Mouse (Mus musculus): Measurements from ENCODE around the gene Dab1.

The Dab1 gene

DNA sequence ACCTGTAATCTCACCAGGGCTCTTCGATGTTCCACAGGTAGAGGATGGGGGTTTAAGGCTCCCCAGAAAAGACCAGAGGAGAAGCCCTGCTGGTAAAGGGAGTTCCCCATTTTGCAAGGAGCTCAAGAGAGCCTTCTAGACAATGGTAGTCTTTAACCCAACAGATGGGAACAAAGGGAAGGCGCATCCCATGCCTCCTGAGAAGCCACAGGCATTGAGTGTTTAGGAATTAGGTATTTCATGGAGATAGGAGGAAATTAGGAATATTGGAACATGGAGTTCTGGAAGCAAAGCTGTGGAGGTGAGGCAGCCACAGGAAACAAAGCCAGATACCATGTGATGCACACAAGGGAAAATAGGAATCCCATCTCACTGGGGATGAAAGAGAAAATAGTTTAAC is 881.0 kb downstream of the Dab1 start:
- no peak for DNase-seq (ENCODE audit: extremely low read depth, low read depth, low spot score)

DNA sequence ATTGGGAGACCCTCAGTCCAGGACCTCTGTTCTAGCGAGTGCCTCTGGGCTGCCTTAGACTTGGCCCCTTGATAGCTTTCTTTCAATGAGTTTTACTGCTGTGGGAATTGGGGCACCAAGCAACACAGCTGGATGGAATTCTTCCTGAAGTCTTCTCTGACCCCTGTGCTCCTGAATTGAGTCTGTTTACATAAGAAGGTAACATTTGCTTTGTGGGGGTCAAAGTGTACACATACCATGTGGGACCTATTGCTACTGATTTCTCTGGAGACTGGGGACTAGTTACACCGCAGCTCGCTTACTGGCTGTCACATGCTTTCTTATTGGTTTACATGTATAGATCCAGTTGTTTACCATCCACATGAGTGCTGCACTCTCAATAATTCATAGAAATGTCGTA is 881.5 kb downstream of the Dab1 start:
- no peak for DNase-seq (ENCODE audit: extremely low read depth, low read depth, low spot score)

- no peak for DNase-seq (ENCODE audit: extremely low read depth, low read depth, low spot score)
Measured at GRCm38 (mm10) chr4:104501245-104501644, 882.1 kb downstream of the Dab1 start.

DNA sequence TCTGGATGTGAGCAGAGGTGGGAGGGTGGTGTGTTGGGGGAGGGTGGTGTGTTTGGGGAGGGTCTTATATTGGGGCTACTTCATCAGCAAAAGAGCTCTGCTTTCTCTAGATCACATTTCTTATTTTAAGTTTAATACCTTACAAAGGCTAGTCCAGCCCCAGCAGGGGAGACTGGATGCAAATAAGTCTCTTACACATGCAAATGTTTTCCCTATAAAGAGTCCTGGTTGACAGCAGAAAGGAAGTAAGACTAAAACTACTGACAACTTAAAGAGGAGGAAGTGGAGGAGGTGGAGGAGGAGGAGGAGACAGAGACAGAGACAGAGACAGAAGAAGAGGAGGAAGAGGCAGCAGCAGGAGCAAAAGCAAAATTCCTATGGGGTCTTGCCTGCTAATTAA is 885.8 kb downstream of the Dab1 start:
- DNase-seq (ENCODE audit: extremely low read depth, low read depth, low spot score) = no peak

GRCm38 (mm10) chr4:104509230-104509985 is 890.2 kb downstream of the Dab1 start:
- DNase-seq (ENCODE audit: extremely low read depth, low read depth, low spot score) = no peak

DNA sequence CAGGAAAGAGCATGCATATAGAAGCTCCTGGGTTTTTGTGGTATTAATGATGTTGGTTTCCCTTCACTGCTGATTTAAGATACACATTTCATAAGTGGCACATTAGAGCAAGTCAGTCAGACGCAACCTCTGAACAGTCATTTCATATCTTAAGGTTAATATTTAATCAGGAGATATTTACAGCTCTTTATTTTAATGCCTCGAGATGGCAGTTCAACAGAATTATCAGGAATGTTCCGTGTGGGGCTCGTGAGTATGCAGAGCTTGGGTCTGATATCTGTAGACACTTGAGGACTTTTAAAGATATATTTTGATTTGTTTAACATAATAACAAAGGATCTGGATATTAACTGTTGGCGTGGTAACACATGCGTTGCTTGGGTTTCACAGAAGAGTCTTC is 892.7 kb downstream of the Dab1 start:
- no peak for DNase-seq (ENCODE audit: extremely low read depth, low read depth, low spot score)

- DNase-seq (ENCODE audit: extremely low read depth, low read depth, low spot score) = no peak
Measured at GRCm38 (mm10) chr4:104512513-104512912, 893.4 kb downstream of the Dab1 start.

DNA sequence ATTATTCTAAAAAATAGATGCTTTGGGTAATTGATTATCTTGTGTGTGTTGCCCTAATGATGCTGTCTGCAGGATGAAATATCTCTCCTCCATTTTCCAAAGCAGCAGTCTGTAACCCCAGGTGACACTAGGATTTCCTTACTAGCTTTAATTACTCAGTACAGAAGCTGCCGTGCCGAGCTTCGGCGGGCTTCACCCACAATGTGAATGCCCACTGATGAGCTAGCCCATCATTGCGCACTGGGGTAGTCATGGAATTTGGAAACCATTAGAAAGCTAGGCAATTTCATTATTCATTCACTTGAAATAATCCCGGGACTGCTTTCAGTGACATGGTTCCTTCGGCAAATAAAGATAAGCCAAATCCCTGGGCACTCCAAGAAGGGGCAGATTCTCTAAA is 894.5 kb downstream of the Dab1 start:
- DNase-seq (ENCODE audit: extremely low read depth, low read depth, low spot score) = no peak

DNA sequence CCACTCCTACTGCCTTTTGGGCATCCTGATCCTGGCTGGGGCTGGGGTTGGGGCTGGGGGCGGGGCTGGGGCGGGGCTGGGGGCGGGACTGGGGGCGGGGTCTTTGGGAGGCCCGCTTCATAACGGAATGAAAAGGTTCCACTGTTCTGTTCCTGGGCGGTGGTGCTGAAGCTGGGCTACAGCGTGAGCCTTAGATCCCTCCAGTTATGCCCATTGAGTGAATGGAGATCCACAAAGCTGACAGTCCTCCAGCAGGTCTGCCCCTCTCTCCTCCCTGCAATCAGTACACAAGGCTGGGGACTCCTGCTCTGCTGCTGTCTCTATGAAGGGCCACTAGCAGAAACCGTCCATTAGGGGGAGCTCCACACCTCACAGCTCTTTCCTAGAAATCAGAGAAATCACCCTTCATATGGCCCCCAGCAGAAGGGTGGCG is 895.4 kb downstream of the Dab1 start:
- DNase-seq (ENCODE audit: extremely low read depth, low read depth, low spot score) = no peak

DNA sequence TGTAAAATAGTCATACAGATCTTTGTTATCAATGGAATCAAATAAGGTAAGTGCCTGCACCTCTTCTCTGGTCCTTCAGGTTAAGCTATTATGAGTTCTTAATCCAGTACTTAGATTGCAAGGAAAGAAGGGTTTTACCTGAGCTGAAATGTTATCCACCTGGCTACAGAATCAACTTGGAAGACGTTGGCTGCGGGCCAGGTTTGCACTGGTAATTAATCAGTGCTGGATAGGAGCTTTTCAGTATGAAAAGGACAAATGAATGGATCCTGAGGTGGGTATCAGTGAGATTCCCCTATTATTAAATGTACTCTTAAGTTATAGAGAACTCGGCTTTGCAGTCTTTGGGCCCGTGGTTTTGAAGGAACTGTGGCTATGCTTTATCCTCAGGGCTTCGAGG is 896.5 kb downstream of the Dab1 start:
- no peak for DNase-seq (ENCODE audit: extremely low read depth, low read depth, low spot score)

- no peak for DNase-seq (ENCODE audit: extremely low read depth, low read depth, low spot score)
Measured at GRCm38 (mm10) chr4:104522324-104522723, 903.2 kb downstream of the Dab1 start.

- DNase-seq (ENCODE audit: extremely low read depth, low read depth, low spot score) = no peak
Measured at GRCm38 (mm10) chr4:104523776-104524175, 904.6 kb downstream of the Dab1 start.

DNA sequence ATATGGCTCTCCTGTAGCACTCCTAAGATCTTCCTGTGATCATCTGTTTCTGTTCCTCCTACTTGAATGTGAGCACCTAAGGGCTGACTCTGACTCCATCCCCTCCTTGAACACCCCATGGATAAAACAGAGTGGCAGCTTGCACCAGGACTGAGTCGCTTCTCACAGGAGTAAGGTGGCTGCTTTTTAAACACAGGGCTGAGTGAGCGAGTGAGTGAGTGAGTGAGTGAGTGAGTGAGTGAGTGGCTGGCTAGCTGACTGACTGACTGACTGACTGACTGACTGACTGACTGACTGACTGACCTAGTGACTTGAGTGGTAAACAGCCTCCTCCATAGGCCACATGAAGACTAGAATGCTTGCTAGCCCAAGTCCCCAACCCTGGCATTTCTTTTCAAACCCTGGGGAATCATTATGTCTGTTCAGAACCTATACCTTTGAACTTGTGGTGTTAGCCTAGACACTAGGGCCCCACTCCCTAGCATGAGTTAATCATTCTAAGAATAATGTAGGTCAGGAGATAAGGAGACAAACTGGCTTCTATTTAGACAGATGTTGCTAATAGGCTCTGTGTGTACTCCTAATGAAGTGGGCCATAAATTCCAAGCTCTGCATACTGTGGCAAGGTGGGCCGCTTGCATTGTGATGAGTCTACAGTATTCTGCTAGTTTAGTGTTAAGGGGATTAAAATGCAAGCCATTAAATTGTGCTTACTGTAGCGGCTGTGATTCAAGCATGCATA is 910.9 kb downstream of the Dab1 start:
- no peak for DNase-seq (ENCODE audit: extremely low read depth, low read depth, low spot score)

DNA sequence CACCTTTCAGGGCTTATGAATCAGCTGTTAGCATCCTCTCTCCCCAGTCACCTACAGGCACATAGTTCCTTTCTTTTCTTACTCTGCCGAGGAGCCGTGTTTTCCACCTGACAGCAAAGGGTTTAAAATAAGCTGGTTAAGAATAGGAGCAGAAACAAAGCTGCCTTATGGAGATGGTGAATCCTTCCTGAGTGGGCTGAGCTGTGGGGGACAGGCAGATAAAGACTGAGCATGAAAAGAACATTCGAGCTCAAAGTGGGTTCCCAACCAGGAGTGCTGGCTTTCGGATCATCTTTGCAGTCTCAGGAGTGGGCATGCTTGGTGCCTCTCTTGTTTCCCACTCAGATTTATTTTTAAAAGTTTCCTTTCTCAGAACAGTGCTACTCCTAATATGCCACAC is 913.7 kb downstream of the Dab1 start:
- no peak for DNase-seq (ENCODE audit: extremely low read depth, low read depth, low spot score)

DNA sequence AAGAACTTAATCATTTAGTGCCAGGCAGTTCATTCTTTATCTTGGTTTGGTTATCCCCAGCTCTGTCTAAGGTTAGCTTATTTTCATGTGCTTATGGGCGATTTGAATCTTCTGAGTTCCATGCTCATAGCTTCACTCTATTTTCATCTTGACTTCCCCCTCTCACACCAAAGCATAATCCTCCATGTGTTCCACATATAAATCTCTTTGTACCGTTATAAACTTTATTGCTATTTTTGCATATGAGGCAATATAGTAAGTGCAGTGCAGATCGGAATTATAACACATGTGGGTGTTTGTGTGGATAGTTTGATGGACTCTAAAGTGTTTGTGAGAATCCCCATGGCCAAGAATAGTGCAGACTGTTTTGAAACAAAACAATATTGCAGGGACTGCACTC is 919.3 kb downstream of the Dab1 start:
- no peak for DNase-seq (ENCODE audit: extremely low read depth, low read depth, low spot score)

DNA sequence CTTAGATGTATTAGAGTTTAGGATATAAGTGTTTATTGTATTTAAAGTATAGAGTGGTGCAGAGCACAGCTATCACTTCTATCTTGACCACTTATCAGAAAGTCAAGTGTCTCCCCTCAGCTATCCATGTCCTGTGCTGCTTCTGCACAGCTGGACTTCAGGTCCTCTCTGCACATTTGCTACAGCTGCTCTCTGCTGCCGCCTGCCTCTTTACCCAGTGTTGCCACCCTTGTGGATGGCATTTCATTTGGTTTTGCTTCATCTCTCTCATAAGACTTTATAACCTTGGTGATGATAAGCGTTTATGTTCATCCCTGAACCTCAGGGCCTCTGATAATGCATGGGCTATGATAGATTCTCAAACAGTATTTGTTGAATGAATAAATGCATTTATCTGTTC is 919.9 kb downstream of the Dab1 start:
- DNase-seq (ENCODE audit: extremely low read depth, low read depth, low spot score) = no peak

DNA sequence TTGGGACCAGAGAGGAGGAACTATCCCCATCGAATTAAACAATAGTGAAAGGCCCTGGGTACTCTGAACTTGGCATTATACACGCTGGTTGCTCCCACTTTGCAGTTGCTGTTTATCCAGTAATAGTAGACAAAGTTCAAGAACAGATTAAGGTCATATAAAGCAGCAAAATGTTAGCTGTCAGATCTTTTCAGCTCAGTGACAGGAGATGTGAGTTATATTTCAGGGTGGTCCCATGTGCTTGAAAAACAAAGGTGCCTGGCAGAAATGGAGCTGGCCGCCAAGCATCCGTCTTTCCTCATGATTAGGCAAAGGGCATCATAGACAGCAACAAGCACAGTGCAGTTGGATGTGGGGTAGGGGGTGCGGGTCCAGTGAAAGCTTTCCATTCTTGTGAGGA is 927.9 kb downstream of the Dab1 start:
- DNase-seq (ENCODE audit: extremely low read depth, low read depth, low spot score) = no peak

DNA sequence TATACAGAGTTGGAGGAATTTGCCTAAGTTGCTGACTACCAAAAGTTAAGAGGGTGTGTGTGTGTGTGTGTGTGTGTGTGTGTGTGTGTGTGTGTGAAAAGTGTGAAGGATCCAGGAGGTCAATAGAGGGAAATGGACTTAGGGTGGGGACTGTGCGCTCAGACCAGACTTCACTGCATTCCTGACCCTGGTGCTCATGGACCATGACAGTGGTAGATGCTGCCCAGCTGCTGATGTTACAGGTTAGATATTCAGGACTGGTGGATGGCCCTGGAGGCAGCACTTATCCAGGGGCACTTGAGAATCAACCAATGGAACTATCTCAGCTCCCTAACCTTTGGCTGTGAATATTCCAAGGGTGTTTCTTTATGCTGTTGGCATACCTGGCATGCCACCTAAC is 929.1 kb downstream of the Dab1 start:
- no peak for DNase-seq (ENCODE audit: extremely low read depth, low read depth, low spot score)

- DNase-seq (ENCODE audit: extremely low read depth, low read depth, low spot score) = no peak
Measured at GRCm38 (mm10) chr4:104550581-104551205, 931.5 kb downstream of the Dab1 start.

DNA sequence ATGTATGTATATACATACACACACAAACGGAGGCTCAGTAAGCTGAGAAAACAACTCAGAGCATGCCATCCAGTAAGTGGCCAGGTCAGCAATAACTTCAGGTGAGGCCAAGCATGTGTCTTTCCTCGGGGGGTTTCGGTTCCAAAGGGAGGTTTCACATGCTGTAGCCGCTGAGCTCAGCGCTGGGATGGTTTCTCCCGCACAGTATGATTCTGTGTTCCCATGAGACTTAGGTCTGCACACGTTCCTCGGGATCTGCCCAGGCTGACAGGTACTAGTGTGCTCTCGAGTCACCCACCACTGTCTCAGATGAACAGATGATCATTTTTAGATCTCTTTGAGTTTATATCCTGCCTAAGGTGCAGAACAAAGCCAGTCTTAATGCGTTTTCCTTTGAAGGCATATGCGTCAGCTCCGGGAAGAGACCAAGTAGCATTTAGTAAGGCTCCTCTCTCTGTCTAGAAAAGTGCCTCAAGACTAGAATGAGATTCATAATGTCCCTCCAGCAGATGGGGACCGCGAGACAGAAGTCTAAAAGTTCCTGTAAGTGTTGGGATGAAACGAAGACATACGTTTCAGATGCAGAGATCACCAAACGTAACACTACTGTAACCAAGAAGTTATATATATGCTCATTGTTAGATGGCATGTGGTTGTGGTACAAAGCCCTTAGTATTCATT is 932.4 kb downstream of the Dab1 start:
- no peak for DNase-seq (ENCODE audit: extremely low read depth, low read depth, low spot score)

GRCm38 (mm10) chr4:104555408-104555807 is 936.2 kb downstream of the Dab1 start:
- DNase-seq (ENCODE audit: extremely low read depth, low read depth, low spot score) = no peak

DNA sequence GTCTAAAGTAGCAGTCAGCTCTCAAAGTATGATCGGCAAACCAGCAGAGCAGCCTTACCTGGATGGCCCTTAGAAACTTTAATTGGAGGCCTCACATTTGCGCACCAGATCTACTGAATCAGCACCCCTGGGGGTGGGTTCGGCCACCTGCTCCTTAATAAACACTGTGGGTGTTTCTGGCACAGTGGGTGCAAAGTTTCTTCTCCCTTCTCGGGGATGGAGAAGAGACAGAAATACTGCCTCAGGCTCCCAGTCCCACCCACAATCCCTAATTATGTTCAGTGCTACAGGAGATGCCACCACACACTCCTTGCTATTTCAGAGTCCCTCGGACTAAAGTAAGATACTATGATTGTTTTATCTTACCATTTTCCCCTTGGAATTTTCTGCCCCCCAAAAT is 944.4 kb downstream of the Dab1 start:
- no peak for DNase-seq (ENCODE audit: extremely low read depth, low read depth, low spot score)

All from fat pad, adult 2 months (tissue).